Mouse (Mus musculus): ENCODE measurements around the gene Gse1. TPM values are rescaled to one million over a fixed set of nuclear protein-coding genes. Genes with fewer than 3 reads are reported as not detected.

Gene Gse1
- 20.8 and 23.5 TPM in 2 replicates for polyA plus RNA-seq (2012; rRNA removed)

GRCm38 (mm10) chr8:120227891-120228591 is at the start of gene Gse1:
Gene Gse1, plus strand, starts transcription at chr8:120228456.

GRCm38 (mm10) chr8:120588908-120589771 is 360.9 kb downstream of the Gse1 start, which contains the start of gene Gins2:
Gene Gins2, minus strand, starts transcription at chr8:120589304.

Other genes with a start within 250 kb of the Gse1 start
- gene Crispld2, start 236.0 kb upstream of the Gse1 start, polyA plus RNA-seq (2012; rRNA removed) = 11.9 and 12.0 TPM in 2 replicates
- 35.3 and 49.8 TPM in 2 replicates for gene Zdhhc7, start 127.0 kb upstream of the Gse1 start, polyA plus RNA-seq (2012; rRNA removed)
- gene 6430548M08Rik, start 114.3 kb upstream of the Gse1 start, polyA plus RNA-seq (2012; rRNA removed) = 18.2 and 32.7 TPM in 2 replicates
- gene Fam92b, start 51.0 kb upstream of the Gse1 start, polyA plus RNA-seq (2012; rRNA removed) = 0.60 TPM in 1 of 2 replicates, not detected in the other